Mouse (Mus musculus): ENCODE measurements around the gene Hist3h2ba. TPM values are rescaled to one million over a fixed set of nuclear protein-coding genes. Genes with fewer than 3 reads are reported as not detected.
A peak's percentile ranks its signal among the peaks of the same experiment; 100 is the strongest.

Gene Hist3h2ba
- 22.6 and 28.5 TPM in 2 replicates for polyA plus RNA-seq (2016; fragmentation: Nextera tagmentation; extraction: Ambion mirVana)

DNA sequence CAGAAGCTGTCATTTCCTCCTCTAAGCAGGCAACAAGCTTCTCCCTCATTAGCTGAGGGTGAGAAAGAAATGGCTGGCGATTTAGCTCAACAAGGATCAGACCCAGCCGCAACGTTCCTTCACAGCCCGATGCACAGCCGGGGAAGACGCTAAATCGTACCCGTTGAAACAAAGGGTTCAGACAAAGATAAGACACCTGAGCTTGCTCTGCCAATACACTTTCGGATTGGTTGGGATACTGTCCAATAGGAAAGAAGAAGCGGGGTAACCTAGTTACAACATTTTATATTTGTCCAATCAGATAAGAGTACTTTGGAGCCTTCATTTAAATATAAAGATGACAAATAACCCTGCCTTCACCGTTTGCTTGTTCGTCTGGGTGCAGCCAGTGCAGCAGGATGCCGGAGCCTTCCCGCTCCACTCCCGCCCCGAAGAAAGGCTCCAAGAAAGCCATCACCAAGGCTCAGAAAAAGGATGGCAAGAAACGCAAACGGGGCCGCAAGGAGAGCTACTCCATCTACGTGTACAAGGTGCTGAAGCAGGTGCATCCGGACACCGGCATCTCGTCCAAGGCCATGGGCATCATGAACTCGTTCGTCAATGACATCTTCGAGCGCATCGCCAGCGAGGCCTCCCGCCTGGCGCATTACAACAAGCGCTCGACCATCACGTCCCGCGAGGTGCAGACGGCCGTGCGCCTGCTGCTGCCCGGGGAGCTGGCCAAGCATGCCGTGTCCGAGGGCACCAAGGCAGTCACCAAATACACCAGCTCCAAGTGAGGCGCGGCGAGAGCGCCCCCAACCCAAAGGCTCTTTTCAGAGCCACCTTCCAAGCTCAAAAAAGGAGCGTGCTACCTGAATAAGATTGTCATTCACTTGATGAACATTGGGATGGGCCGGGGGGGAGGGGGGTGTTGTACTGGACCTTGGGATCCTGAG, at the start of gene Hist3h2ba:
Gene Hist3h2ba (plus strand): TSS at position 379 of the 938 bp plus-strand sequence.
- Histone ChIP-seq H3K4me1 (replicated peaks) (peaks cover 26% of the 10 kb centered on the region), H3K9ac (replicated peaks) (peak within 1 kb of the TSS; percentile 60), H3K36me3 (no peaks in the 10 kb centered on the region), H3K27ac (peak within 1 kb of the TSS; percentile 93), H3K9me3 (no peaks in the 10 kb centered on the region), H3K4me2 (peak within 1 kb of the TSS; percentile 62), H3K4me3 (replicated peaks) (peak within 1 kb of the TSS; percentile 49), H3K27me3 (peaks cover 69% of the 10 kb centered on the region)
- WGBS, result under 1% methylated on average over 48 of the region's 48 CpGs
- ATAC-seq (ENCODE audit: insufficient number of reproducible peaks, insufficient read depth, low FRiP score, low TSS enrichment, low read depth), result peak; percentile 90

DNA sequence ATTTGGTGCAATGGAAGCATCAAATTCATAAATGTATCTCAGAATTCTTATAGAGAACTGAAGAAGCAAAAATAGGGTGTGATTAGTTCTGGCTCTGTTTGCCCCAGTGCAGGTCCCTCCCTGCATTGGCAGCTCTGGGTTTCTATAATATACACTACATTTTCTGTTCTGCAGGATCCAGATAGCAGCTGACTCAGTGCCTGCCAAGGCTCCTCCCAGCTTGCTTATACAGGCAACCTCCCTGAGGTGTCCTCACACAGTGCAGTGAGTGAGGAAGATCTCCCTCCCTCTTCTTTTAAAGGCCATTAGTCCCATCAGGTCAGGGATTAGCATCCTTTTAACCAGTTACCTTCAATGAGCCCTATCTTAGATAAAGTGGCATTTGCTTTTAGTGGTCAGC, 47.6 kb upstream of the Hist3h2ba start:
- Histone ChIP-seq H3K27ac (no peak overlapping the region), H3K4me2 (no peak overlapping the region), H3K4me3 (replicated peaks) (no peak overlapping the region), H3K9ac (replicated peaks) (no peak overlapping the region), H3K36me3 (peaks cover 55% of the 10 kb centered on the region), H3K4me1 (replicated peaks) (peaks cover 9% of the 10 kb centered on the region), H3K9me3 (no peaks in the 10 kb centered on the region), H3K27me3 (no peaks in the 10 kb centered on the region)
- ATAC-seq (ENCODE audit: insufficient number of reproducible peaks, insufficient read depth, low FRiP score, low TSS enrichment, low read depth), result no peak

DNA sequence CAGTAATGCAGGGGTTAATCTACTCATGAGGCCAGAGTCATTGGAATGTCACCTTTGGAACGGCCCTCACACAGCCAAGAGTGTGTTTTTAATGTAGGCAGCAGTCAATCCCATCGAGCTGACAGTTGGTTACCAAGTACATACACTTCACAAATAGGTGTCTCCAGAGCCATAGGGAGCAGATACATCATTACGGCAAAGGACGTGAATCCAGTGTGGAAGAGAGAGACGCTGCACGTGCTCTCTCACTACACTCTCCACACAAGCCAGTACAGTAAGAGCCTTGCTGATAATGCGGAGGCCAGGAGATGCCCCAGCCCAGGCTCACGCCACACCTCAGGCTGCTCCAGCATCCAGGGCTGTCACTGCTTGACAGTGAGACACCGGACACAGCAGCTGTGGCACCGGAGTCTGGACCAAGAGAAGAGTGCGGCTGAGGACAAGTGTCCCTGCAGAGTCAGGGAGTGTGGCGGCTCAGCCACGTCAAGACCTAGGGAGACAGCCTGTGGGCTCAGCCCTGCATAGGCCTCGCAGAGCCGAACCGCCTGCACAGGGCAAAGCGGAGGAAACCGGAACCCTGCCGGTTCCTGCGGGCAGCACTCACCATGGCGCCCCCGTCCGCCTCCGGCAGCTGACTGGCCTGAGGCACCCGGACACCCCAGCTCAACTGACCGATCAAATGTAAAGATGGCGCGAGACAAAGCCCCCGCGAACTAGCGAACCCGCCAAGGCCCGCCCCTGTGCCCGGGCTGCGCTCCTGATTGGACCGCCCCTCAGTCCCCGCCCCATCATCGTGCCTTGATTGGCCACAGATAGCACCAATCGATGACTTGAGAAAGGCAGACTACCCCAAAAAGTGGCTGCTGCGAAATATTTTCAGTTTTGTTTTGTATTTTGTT, 45.0 kb upstream of the Hist3h2ba start, which contains the start of gene Zfp39:
Gene Zfp39 (minus strand): TSS at position 715 of the 899 bp plus-strand sequence.
- WGBS, result under 1% methylated on average over 40 of the region's 40 CpGs

DNA sequence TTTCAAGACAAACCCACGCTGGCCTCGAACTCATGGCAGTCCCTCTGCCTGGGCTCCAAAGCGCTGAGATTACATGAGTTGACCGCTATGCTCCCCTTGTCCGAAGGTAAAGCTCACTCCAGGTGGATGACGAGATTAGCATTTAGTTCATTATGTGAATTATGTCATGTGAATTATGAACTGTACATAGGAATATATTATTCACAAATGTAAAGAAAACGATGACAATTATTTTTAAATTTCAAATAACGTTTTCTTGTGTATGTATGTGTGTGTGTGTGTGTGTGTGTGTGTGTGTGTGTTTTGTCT, 44.4 kb upstream of the Hist3h2ba start:
- Histone ChIP-seq H3K4me3 (replicated peaks) (peak overlapping the region; percentile 84), H3K4me1 (replicated peaks) (peaks cover 9% of the 10 kb centered on the region), H3K4me2 (peak overlapping the region; percentile 85), H3K27me3 (no peaks in the 10 kb centered on the region), H3K36me3 (peaks cover 27% of the 10 kb centered on the region), H3K9me3 (no peaks in the 10 kb centered on the region), H3K9ac (replicated peaks) (no peak overlapping the region), H3K27ac (no peak overlapping the region)
- no peak; the same call in 1 of the 2 replicates for ATAC-seq (ENCODE audit: insufficient number of reproducible peaks, insufficient read depth, low FRiP score, low TSS enrichment, low read depth)
- 4% methylated on average over 8 of the region's 8 CpGs for whole genome bisulfite sequencing

More for the DNA sequence above, 45.0 kb upstream of the Hist3h2ba start, which contains the start of gene Zfp39:
- peak; percentile 95 for ATAC-seq (ENCODE audit: insufficient number of reproducible peaks, insufficient read depth, low FRiP score, low TSS enrichment, low read depth)
- peak within 1 kb of the TSS; percentile 89 for H3K9ac ChIP-seq (replicated peaks)
- H3K36me3 ChIP-seq, result peaks cover 33% of the 10 kb centered on the region
- peak within 1 kb of the TSS; percentile 85 for H3K4me2 ChIP-seq
- H3K4me3 ChIP-seq (replicated peaks), result peak within 1 kb of the TSS; percentile 84
- H3K4me1 ChIP-seq (replicated peaks), result peaks cover 9% of the 10 kb centered on the region
- no peaks in the 10 kb centered on the region for H3K27me3 ChIP-seq
- H3K9me3 ChIP-seq, result no peaks in the 10 kb centered on the region
- H3K27ac ChIP-seq, result peak within 1 kb of the TSS; percentile 84

DNA sequence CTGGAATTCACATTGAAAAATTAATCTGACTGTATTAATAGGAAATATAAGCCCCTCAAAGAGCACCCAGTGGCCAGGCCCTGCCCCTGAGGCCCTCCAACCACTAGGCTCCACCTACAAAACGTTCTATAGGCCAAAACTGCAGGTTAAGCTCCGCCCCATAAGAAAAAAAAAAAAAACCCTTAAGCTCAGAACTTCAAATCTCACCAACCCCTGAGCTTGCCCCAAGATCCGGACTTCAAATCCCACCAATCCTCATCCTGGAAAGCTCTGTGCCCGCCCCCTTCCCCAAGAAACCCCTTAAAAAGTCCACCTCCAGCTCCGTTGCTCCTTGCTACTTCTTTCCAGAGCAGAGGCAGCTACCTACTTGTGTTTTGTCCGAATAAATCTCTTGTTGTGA, 43.9 kb upstream of the Hist3h2ba start:
- no peak overlapping the region for H3K9ac ChIP-seq (replicated peaks)
- H3K9me3 ChIP-seq, result no peaks in the 10 kb centered on the region
- peaks cover 25% of the 10 kb centered on the region for H3K36me3 ChIP-seq
- no peaks in the 10 kb centered on the region for H3K27me3 ChIP-seq
- no peak overlapping the region for H3K27ac ChIP-seq
- no peak for ATAC-seq (ENCODE audit: insufficient number of reproducible peaks, insufficient read depth, low FRiP score, low TSS enrichment, low read depth)
- peaks cover 9% of the 10 kb centered on the region for H3K4me1 ChIP-seq (replicated peaks)
- peak overlapping the region; percentile 85 for H3K4me2 ChIP-seq
- 48% methylated on average over 6 of the region's 6 CpGs for WGBS
- H3K4me3 ChIP-seq (replicated peaks), result 0 out of 2 replicates have a peak overlapping the region, but pooled peaks have one; percentile 3

DNA sequence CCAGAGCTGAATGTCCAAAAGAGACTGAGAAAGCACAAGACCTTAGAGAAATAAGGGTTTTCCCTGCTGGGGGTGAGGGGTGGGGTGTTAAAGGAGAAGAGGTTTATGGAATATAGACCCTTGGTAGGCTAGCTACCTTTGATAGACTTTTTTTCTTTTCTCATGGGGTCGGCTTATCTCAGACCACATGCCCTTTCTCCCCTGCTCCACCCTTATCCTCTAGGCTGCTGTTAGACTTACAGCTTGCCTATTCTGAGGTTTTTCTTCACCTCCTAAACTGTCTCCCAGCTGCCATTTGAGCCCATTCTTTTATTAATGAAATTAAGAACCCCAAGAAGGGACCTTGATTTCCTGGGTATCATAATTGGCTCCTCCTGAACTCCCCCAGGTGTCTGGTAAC, 34.9 kb upstream of the Hist3h2ba start:
- H3K9me3 ChIP-seq, result no peaks in the 10 kb centered on the region
- H3K4me3 ChIP-seq (replicated peaks), result no peak overlapping the region
- H3K4me2 ChIP-seq, result no peak overlapping the region
- H3K27ac ChIP-seq, result 0 out of 2 replicates have a peak overlapping the region, but pooled peaks have one; percentile 3
- 100% methylated on average over 1 of the region's 1 CpGs for WGBS
- H3K27me3 ChIP-seq, result no peaks in the 10 kb centered on the region
- H3K4me1 ChIP-seq (replicated peaks), result 0 out of 2 replicates have a peak, but pooled peaks cover 3% of the 10 kb centered on the region
- ATAC-seq (ENCODE audit: insufficient number of reproducible peaks, insufficient read depth, low FRiP score, low TSS enrichment, low read depth), result no peak
- H3K36me3 ChIP-seq, result no peaks in the 10 kb centered on the region
- H3K9ac ChIP-seq (replicated peaks), result no peak overlapping the region; the same call in 1 of the 2 replicates

DNA sequence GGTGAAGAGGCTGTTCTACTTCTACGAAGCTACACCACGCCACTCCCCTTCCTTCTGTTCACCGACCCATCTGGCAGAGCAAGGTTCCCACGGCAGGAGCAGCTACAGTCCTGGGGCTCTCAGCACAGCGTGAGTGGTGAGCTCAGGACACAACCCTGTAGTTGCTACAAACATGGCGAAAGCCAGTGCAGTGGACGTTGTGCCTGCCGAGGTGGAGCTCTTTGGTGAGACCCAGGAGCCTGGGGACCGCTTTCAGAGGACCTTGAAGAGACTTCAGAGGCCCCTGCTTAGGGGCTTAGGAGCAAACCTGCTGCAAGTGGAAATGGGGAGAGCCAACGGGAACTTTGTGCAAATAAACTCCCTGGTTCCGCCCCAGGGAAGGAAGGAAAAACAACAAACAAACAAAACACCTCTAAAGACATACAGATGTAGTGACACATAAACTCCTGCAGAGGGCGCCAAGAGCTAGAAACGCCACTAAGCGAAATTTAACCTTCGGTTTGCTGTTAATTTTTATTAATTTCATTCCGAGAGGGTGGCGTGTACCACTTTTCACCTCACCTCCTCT, 34.2 kb upstream of the Hist3h2ba start:
- Histone ChIP-seq H3K4me2 (peak overlapping the region; percentile 61), H3K36me3 (no peaks in the 10 kb centered on the region), H3K27me3 (no peaks in the 10 kb centered on the region), H3K4me3 (replicated peaks) (peak overlapping the region; percentile 32), H3K9me3 (no peaks in the 10 kb centered on the region), H3K27ac (peak overlapping the region; percentile 3; the same call in 1 of the 2 replicates), H3K9ac (replicated peaks) (peak overlapping the region; percentile 56), H3K4me1 (replicated peaks) (peaks cover 5% of the 10 kb centered on the region; the same call in 1 of the 2 replicates)
- WGBS, result 14% methylated on average over 17 of the region's 17 CpGs
- no peak for ATAC-seq (ENCODE audit: insufficient number of reproducible peaks, insufficient read depth, low FRiP score, low TSS enrichment, low read depth)

DNA sequence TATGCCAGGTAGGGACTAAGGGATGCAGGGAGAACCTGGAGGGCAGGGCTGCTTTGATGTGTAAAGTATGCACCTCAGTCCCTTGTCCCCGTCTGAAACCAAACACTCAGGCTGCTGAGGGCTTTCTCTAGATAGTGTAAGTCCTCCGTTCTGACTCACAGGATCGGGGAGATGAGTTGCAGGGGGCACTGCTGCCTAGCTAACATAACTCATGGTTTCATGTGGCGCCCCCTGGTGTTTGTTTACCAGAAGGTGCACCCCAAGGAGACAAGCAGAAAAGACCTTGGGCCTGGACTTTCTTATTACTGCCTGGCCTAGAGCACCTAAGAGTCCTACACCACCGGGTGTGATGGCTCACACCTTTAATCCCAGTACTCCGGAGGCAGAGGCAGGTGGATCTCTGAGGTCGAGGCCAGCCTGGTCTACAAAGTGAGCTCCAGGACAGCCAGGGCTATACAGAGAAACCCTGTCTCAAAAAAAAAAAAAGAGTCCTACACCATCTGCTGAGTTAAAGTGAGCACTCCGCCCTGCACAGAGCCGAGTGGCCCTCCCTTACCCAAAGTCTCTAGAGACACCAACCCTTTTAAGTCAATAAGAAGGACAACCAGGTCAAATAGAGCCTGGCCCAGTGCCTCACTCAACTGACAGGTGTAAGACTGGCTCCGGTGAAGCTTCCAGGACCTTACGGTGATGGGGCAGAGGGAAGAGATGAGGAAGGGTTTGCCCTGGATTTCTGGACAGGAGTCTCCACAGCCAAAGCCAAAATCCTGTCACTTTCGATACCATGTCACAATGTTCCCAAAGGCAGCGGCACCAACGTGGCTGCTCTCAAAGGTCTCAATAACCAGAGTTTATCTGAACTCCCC, 31.6 kb upstream of the Hist3h2ba start:
- Histone ChIP-seq H3K9me3 (no peaks in the 10 kb centered on the region), H3K4me1 (replicated peaks) (peaks cover 6% of the 10 kb centered on the region; the same call in 1 of the 2 replicates), H3K36me3 (no peaks in the 10 kb centered on the region), H3K27me3 (no peaks in the 10 kb centered on the region; the same call in 1 of the 2 replicates), H3K27ac (no peak overlapping the region), H3K4me3 (replicated peaks) (no peak overlapping the region), H3K9ac (replicated peaks) (no peak overlapping the region), H3K4me2 (no peak overlapping the region)
- ATAC-seq (ENCODE audit: insufficient number of reproducible peaks, insufficient read depth, low FRiP score, low TSS enrichment, low read depth), result no peak
- 56% methylated on average over 14 of the region's 14 CpGs for WGBS

DNA sequence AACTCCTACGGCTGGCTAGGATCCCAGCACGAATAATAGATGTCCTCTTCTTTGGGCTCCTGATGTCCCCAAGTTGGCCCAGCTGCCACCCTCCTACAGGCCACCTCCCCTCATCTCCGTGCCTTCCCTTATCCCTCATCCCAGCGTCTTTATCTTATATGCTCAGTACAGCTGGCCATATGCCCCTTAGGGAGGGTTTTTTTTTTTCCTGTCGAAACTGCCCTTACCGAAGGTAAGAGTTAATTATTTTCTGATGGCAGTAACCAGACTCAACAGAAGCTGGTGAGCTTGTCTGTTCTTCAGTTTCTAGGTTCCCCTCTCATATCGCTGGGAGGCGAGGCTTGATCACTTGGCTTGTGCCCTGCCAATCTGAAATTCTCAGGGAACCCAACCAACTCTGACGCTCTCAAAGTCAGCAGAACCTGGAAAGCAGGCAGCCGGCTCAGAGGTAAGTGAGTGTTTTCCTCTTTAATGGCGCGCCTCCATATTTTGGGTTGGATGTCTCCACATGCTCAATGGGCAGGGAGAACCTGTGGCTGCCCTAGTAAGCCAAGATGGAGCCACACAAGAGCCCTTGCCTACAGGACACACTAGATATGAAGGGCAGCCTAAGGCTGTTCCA, 30.9 kb upstream of the Hist3h2ba start, which contains the start of gene Btnl10:
Gene Btnl10 (plus strand): TSS at position 164 of the 622 bp plus-strand sequence.
- Histone ChIP-seq H3K27me3 (peaks cover 2% of the 10 kb centered on the region; the same call in 1 of the 2 replicates), H3K36me3 (no peaks in the 10 kb centered on the region), H3K27ac (no peak within 1 kb of the TSS), H3K9ac (replicated peaks) (no peak within 1 kb of the TSS), H3K4me3 (replicated peaks) (no peak within 1 kb of the TSS), H3K4me1 (replicated peaks) (peaks cover 6% of the 10 kb centered on the region; the same call in 1 of the 2 replicates), H3K9me3 (no peaks in the 10 kb centered on the region), H3K4me2 (no peak within 1 kb of the TSS)
- 79% methylated on average over 12 of the region's 12 CpGs for WGBS
- no peak for ATAC-seq (ENCODE audit: insufficient number of reproducible peaks, insufficient read depth, low FRiP score, low TSS enrichment, low read depth)
